Mouse (Mus musculus): ENCODE data around the gene Usp31.

GRCm38 (mm10) chr7:121681191-121681590 lies 25.9 kb downstream of the Usp31 start:
- no peak for TF ChIP-seq CHD1 (IDR thresholded peaks at IDR 0.05; ENCODE audit: low read depth, low read length)
- TF ChIP-seq GATA1 (IDR thresholded peaks at IDR 0.05; ENCODE audit: low read depth, low read length) = no peak
- no peak for TF ChIP-seq BHLHE40 (IDR thresholded peaks at IDR 0.05; ENCODE audit: borderline replicate concordance, low read depth, low read length)
- TF ChIP-seq POLR2A (IDR thresholded peaks at IDR 0.05; ENCODE audit: control insufficient read depth in 1 of 2, insufficient read depth in 1 of 2, low read depth in 1 of 2, low read length in 2 of 2, poor library complexity in 1 of 2) = no peak

All from MEL (cell line).